Mouse (Mus musculus) lung, postnatal 36 days (tissue): ENCODE results near the gene Rfx8.
"Not testable (repeated sequence)": the region's sequence is repeated elsewhere in the genome, so short reads cannot be mapped to it uniquely, and the experiment has no call there.

ENCODE experiments used
- DNase-seq: peaks from one replicate; pipeline ENCODE4 v3.0.0; 2022; ENCODE audit warnings: mixed read lengths

Gene Rfx8

GRCm38 (mm10) chr1:39688573-39688972 is 32.2 kb downstream of the Rfx8 start:
- DNase-seq = no peak

- DNase-seq = no peak
Measured at GRCm38 (mm10) chr1:39687279-39687678, 33.5 kb downstream of the Rfx8 start.

GRCm38 (mm10) chr1:39685841-39686240 is 35.0 kb downstream of the Rfx8 start:
- peak; percentile 92 for DNase-seq

DNA sequence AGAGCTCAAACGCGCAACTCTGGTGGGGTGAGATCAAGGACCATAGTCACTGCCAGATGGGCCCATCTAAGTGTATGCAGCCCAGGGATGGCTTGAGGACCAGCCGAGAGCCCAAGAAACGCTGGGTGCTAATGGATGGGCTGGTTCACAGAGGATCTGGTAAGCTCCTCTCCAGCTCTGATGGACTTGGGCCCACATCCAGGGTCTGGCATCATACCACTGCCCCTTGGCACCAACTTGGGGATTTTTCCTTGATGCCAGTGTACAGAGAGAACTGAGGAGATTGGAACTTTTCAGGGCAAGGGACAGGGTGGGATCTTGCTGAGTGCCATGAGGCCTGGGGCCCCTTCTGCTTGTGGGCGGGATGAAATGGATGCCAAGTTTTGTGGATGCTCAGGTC is 39.2 kb downstream of the Rfx8 start:
- no peak for DNase-seq

DNA sequence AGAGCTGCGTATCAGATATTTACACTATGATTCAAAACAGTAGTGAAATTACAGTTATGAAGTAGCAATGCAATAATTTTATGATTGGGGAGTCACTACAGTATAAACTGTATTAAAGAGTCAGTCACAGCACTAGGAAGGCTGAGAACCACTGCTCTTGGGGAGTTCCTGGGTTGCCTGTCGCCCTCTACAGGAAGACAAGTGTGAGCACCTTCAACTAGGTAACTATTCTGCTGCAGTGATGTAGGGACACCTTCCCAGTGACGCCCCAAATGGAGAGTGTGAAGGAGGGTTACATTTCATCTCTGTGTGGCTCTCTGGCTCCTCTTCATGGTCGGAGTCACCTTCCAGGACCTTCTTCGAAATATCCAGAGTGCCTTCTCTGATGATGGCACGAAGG is 40.3 kb downstream of the Rfx8 start:
- peak; percentile 7 for DNase-seq

GRCm38 (mm10) chr1:39678883-39679282 is 41.9 kb downstream of the Rfx8 start:
- no peak for DNase-seq

DNA sequence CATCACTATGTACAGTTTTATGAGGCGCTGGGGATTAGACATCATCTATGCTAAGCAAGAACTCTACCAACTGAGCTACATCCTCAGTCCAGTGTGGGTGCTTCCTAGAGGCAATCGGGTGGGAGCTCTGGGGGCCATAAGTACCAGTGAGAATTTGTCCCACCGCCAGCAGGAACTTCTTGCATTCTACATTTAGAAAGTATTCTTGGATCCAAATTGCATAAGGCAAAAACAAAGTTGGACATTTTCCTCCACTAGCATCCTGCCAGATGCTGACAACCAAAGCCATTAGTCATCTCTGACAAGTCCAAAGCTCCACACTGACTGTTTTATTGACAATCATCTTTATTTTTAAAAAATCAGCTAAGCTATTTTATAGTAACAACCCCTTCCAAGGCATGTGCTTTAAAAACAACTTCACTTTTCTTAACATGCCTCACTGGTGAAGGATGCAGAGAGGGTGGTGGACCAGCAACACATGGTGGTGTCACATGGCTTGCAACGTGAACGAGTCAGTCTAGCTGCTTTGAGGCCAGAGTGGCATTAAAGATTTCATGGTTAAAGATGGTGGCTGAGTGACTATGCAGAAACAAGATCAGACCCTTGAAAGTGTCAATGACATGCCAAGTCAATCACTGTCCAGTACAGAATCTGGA is 44.4 kb downstream of the Rfx8 start:
- DNase-seq = no peak

- no peak for DNase-seq
Measured at GRCm38 (mm10) chr1:39672362-39673105, 48.3 kb downstream of the Rfx8 start.

- DNase-seq = peak; percentile 7
Measured at GRCm38 (mm10) chr1:39670211-39670935, 50.4 kb downstream of the Rfx8 start.

GRCm38 (mm10) chr1:39666751-39667252 is 54.0 kb downstream of the Rfx8 start:
- no peak for DNase-seq

GRCm38 (mm10) chr1:39664039-39664625 is 56.7 kb downstream of the Rfx8 start:
- no peak for DNase-seq

GRCm38 (mm10) chr1:39663050-39663449 is 57.7 kb downstream of the Rfx8 start:
- no peak for DNase-seq

- DNase-seq = no peak
Measured at GRCm38 (mm10) chr1:39656976-39657529, 63.7 kb downstream of the Rfx8 start.

GRCm38 (mm10) chr1:39654901-39655300 is 65.9 kb downstream of the Rfx8 start:
- DNase-seq = not testable (repeated sequence)

DNA sequence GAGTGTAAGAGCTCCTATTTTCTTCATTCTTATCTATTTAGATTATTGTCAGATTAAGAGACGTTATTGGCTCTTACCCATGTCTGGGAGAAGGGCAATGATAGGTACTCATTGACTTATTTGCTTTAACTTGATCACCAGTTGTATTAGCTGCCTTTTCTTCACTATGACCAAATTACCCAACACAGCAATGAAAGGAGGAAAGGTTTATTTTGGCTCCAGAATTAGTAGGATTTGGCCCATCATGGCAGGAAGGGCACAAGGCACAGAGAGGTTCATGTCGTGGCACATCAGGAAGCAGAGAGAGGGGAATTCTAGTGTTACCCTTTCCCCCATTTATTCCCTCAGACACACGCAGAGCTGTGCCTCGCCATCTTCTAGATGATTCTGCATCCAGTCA is 67.8 kb downstream of the Rfx8 start:
- no peak for DNase-seq

- peak; percentile 3 for DNase-seq
Measured at GRCm38 (mm10) chr1:39651241-39651548, 69.6 kb downstream of the Rfx8 start, which contains the start of gene Creg2. Gene Creg2 (minus strand): TSS chr1:39651474.

DNA sequence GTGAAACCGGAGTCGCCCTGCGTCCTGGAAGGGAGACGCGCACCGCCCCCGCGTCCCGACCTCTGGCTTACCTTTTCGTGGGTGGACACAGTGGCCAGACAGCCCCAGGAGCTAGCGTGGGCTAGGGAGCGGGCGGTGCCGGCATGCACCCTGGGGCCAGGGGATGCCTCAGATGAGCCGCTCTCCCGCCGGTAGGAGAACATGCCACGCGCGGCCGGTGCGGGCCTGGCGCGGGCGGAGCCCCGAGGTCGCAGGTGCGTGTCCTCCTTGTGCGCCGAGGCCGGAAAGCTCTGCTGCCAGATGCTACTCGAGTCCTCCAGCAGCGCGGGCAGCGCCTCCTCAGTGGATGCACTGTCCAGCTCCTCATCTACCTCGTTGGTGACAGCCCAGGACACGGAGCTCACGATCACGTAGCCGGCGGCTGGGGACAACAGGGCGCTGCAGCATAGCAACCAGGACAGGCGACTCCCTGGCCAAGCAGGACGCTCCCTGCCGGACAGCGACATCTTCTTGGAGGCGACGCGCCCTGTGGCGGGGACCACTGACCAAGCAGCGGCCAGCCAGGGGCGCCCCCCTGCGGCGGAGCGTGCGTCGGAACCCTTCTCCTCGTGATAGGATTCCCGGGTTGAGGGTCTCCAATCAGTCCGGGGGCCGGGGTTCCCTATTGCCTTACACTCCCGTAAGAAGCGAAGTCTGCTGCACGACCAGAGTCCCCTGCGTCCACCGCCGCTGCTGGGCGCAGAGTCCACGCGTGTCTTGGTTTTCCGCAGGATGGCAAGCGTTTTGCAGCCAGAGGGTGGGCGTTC is 70.2 kb downstream of the Rfx8 start:
- peak; percentile 47 for DNase-seq

DNA sequence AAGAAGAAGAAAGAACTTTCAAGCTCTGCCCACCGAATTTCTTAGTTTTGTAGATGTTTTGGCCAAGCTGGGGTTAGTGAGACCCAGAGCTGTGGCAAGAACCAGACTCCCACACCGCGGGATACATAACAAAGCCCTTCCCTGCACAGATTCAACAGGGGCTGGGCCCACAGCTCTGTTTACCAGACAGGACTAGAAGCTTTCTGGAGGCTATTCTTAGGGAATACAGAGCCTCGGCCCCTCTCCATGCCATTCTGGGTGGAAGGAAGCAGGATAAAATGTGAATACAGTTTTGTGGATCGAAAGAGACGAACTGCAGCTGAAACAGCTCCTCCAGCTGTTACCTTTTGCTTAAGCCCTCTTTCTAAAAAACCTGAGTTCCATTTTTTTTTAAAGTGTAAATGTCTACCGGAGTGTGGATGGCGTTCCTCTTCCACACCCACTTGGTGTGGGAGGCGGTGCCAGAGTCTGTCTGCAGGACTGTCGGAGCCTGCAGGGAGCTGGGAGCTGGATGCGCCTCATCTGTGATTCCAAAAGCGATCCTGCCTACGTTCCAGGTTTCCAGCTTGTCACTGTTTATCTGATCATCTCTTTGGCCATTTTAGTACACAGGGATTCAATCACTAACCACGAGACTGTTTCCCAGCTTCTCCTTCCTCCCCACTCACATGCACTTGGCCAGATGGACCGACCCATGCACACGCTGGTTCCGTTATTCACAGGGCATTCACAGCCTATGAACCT is 70.9 kb downstream of the Rfx8 start:
- DNase-seq = peak; percentile 2

DNA sequence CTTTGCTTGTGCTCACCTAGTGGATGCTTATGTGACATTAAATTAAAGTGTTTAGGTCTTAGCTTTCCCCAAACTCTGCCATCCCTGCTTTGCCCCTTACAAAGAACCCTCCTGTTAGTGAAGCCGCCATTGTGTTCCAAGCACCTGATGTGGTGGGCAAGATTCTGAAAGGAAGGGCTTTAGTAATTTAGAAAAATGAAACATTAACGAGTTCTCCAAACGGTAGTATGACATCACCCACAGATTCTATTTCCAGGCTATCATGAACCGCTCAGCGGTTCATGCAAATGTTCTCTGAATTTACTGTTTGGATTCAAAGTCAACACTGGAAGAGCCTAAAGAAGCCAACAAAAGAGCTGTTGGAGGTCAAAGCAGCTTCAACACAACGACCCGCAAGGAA is 72.2 kb downstream of the Rfx8 start:
- DNase-seq = no peak

- no peak for DNase-seq
Measured at GRCm38 (mm10) chr1:39645905-39646759, 74.7 kb downstream of the Rfx8 start.
